In genomic region chr3:109021720-109022516, GRCm38 (mm10) we compare ENCODE assay signal across 41 mouse cellular contexts. TPM values are rescaled to one million over a fixed set of nuclear protein-coding genes. Genes with fewer than 3 reads are reported as not detected.
DNase-seq lines count a peak whose midpoint lies in the region; ATAC-seq lines count a peak whose summit lies in the region.
"Had no signal": no experiment of that assay in that cellular context is flagged by ENCODE, and none has a peak within 500 bp of the region (broad histone marks: within the 10 kb centered on the region; RNA-seq: fewer than 3 reads in every experiment).

No protein-coding gene starts in this region.

- no peak overlapping the region for H3K4me2 ChIP-seq in heart, embryonic 11.5 days
- H3K4me2 ChIP-seq: embryonic facial prominence, embryonic 12.5 days; hindbrain, embryonic 12.5 days; intestine, embryonic 15.5 days; lung, embryonic 14.5 days; midbrain, embryonic 15.5 days; neural tube, embryonic 15.5 days had no signal

- no peaks in the 10 kb centered on the region for H3K27me3 ChIP-seq in heart, embryonic 11.5 days (ENCODE audit: control insufficient read depth, insufficient read depth, low read length)
- H3K27me3 ChIP-seq: CH12.LX; embryonic facial prominence, embryonic 12.5 days; hindbrain, embryonic 12.5 days; intestine, embryonic 15.5 days; midbrain, embryonic 15.5 days; neural tube, embryonic 15.5 days; Patski had no signal

- 84% methylated on average over 6 of the region's 6 CpGs for WGBS in heart, embryonic 11.5 days (ENCODE audit: insufficient replicate concordance)

- ATAC-seq in heart, embryonic 11.5 days (replicated peaks; ENCODE audit: insufficient number of reproducible peaks, low FRiP score, low TSS enrichment), result no peak
- ATAC-seq: forebrain, embryonic 14.5 days; hindbrain, postnatal 0 days; intestine, embryonic 15.5 days; midbrain, embryonic 15.5 days; Patski had no signal

- no peak overlapping the region for H3K4me3 ChIP-seq in heart, embryonic 11.5 days (ENCODE audit: low read depth, low read length)
- H3K4me3 ChIP-seq: embryonic facial prominence, embryonic 12.5 days; hindbrain, embryonic 12.5 days; intestine, embryonic 15.5 days; midbrain, embryonic 10.5 days; midbrain, embryonic 15.5 days; neural tube, embryonic 15.5 days had no signal

- no peak overlapping the region for H3K9ac ChIP-seq in heart, embryonic 11.5 days (ENCODE audit: low read depth, low read length)
- H3K9ac ChIP-seq: embryonic facial prominence, embryonic 12.5 days; hindbrain, embryonic 12.5 days; intestine, embryonic 15.5 days; liver, embryonic 14.5 days; lung, embryonic 14.5 days; midbrain, embryonic 15.5 days; neural tube, embryonic 15.5 days had no signal

- no peaks in the 10 kb centered on the region for H3K36me3 ChIP-seq in heart, embryonic 11.5 days (ENCODE audit: control insufficient read depth, insufficient read depth, low read length)
- H3K36me3 ChIP-seq: embryonic facial prominence, embryonic 12.5 days; hindbrain, embryonic 12.5 days; intestine, embryonic 15.5 days; midbrain, embryonic 10.5 days; midbrain, embryonic 15.5 days; neural tube, embryonic 15.5 days had no signal

- no peaks in the 10 kb centered on the region; the same call in 1 of the 2 replicates for H3K4me1 ChIP-seq in heart, embryonic 11.5 days (ENCODE audit: control insufficient read depth, insufficient read depth, low read length)

- DNase-seq in heart, adult 18-20 months, result peak; percentile 45 to 71
- DNase-seq in lung, postnatal 14 days, result peak; percentile 14
- DNase-seq in lung, postnatal 4 days, result no peak
- DNase-seq in gastrocnemius, postnatal 25 days, result peak; percentile 52
- no peak for DNase-seq in layer of hippocampus, adult 18-20 months (ENCODE audit: low spot score in 2 of 2)
- DNase-seq in retina, embryonic 14.5 days (ENCODE audit: low spot score), result no peak
- DNase-seq: adrenal gland, postnatal 10 days; cerebellum, adult 8-10 months; cerebellum, postnatal 36 days; embryo, embryonic 11 days; kidney, adult 2 months; kidney, postnatal 36 days; liver; lung, embryonic 14.5 days; right cerebral cortex, postnatal 25 days; spleen, adult 18-20 months; thymus, postnatal 25 days had no signal

- H3K9me3 ChIP-seq in heart, embryonic 11.5 days (replicated peaks; ENCODE audit: control insufficient read depth, low read length), result no peaks in the 10 kb centered on the region
- H3K9me3 ChIP-seq: embryonic facial prominence, embryonic 12.5 days; hindbrain, embryonic 12.5 days; intestine, embryonic 15.5 days; midbrain, embryonic 10.5 days; midbrain, embryonic 15.5 days; neural tube, embryonic 15.5 days had no signal

- no peak overlapping the region for H3K27ac ChIP-seq in heart, embryonic 11.5 days (ENCODE audit: low read depth, low read length)
- H3K27ac ChIP-seq: embryonic facial prominence, embryonic 12.5 days; hindbrain, embryonic 12.5 days; hindbrain, postnatal 0 days; intestine, embryonic 15.5 days; liver, embryonic 14.5 days; midbrain, embryonic 10.5 days; midbrain, embryonic 15.5 days; neural tube, embryonic 15.5 days had no signal

RNA-seq across cellular contexts. Expression of gene Fam102b, which starts 5.5 kb away (rescaled TPM):
- 10 to 100 TPM; 13.0 to 13.8 TPM for total RNA-seq in heart, adult 18-20 months (2021)
- polyA plus RNA-seq in heart, embryonic 11.5 days (2014; fragmentation: Nextera tagmentation; extraction: Ambion mirVana), result 6.7 and 7.9 TPM in 2 replicates
- total RNA-seq in gastrocnemius, postnatal 25 days (2021), result 1 to 10 TPM; 6.3 to 7.4 TPM
- 10 to 100 TPM; 25.8 to 27.0 TPM for total RNA-seq in layer of hippocampus, adult 18-20 months (2021)

RNA-seq across cellular contexts. Expression of gene Slc25a54, which starts 58.4 kb away (rescaled TPM):
- not detected for total RNA-seq in heart, adult 18-20 months (2021)
- not detected in 2 replicates for polyA plus RNA-seq in heart, embryonic 11.5 days (2014; fragmentation: Nextera tagmentation; extraction: Ambion mirVana)
- not detected for total RNA-seq in gastrocnemius, postnatal 25 days (2021)
- total RNA-seq in layer of hippocampus, adult 18-20 months (2021), result not detected
- total RNA-seq: adrenal gland, postnatal 10 days; CH12.LX; ES-E14; gastrocnemius, adult 8-10 months; heart, postnatal 36 days; hindbrain, postnatal 0 days; layer of hippocampus, adult 8-10 months; layer of hippocampus, postnatal 25 days; left cerebral cortex, postnatal 10 days; megakaryocyte progenitor cell, adult 5-6 weeks had no signal
- polyA plus RNA-seq: C2C12; embryonic facial prominence, embryonic 12.5 days; forebrain, embryonic 14.5 days; heart, embryonic 14.5 days; hindbrain, embryonic 12.5 days; hindbrain, postnatal 0 days; intestine, embryonic 15.5 days; kidney, adult 2 months; kidney, embryonic 16.5 days; limb, embryonic 11.5 days; liver, embryonic 14.5 days; lung, embryonic 14.5 days; midbrain, embryonic 10.5 days; midbrain, embryonic 15.5 days; neural tube, embryonic 15.5 days; Patski; stomach, embryonic 16.5 days had no signal

Comparison
In these comparisons a context has a peak if more than half of its experiments do, and no peak if none do; other contexts are left out.
1. DNase-seq: peak in heart, adult 18-20 months (2 of 2), lung, postnatal 14 days (single experiment) and gastrocnemius, postnatal 25 days (single experiment); none in lung, postnatal 4 days (0 of 2), layer of hippocampus, adult 18-20 months (0 of 2) and retina, embryonic 14.5 days (single experiment).